Mouse (Mus musculus) ovary, postnatal 10 days (tissue): ENCODE results near the gene 9930021J03Rik.

Experiments
- DNase-seq: peaks from one replicate; pipeline ENCODE4 v3.0.0; 2022; ENCODE audit warnings: low spot score

Gene 9930021J03Rik

GRCm38 (mm10) chr19:29805101-29805916, 480 bp downstream of the 9930021J03Rik start:
- DNase-seq, result peak; percentile 28

- no peak for DNase-seq
Observed at GRCm38 (mm10) chr19:29803946-29804345, 1.8 kb downstream of the 9930021J03Rik start.

GRCm38 (mm10) chr19:29797371-29797770, 8.4 kb downstream of the 9930021J03Rik start:
- DNase-seq, result no peak

- no peak for DNase-seq
Observed at GRCm38 (mm10) chr19:29787997-29788396, 17.8 kb downstream of the 9930021J03Rik start.

GRCm38 (mm10) chr19:29782914-29783313, 22.9 kb downstream of the 9930021J03Rik start:
- DNase-seq, result no peak

- no peak for DNase-seq
Observed at GRCm38 (mm10) chr19:29753939-29754338, 51.9 kb downstream of the 9930021J03Rik start.

GRCm38 (mm10) chr19:29750994-29751393, 54.8 kb downstream of the 9930021J03Rik start:
- DNase-seq, result no peak

GRCm38 (mm10) chr19:29743531-29743930, 62.3 kb downstream of the 9930021J03Rik start:
- DNase-seq, result no peak

- DNase-seq, result no peak
Observed at GRCm38 (mm10) chr19:29740661-29741060, 65.1 kb downstream of the 9930021J03Rik start.

GRCm38 (mm10) chr19:29739608-29740007, 66.2 kb downstream of the 9930021J03Rik start:
- no peak for DNase-seq

- DNase-seq, result no peak
Observed at GRCm38 (mm10) chr19:29735421-29735820, 70.4 kb downstream of the 9930021J03Rik start.

- no peak for DNase-seq
Observed at GRCm38 (mm10) chr19:29718476-29718875, 87.3 kb downstream of the 9930021J03Rik start.

GRCm38 (mm10) chr19:29717854-29718253, 87.9 kb downstream of the 9930021J03Rik start:
- DNase-seq, result no peak

- DNase-seq, result no peak
Observed at GRCm38 (mm10) chr19:29713451-29713850, 92.3 kb downstream of the 9930021J03Rik start.

GRCm38 (mm10) chr19:29709461-29709860, 96.3 kb downstream of the 9930021J03Rik start:
- no peak for DNase-seq

- no peak for DNase-seq
Observed at GRCm38 (mm10) chr19:29708461-29708860, 97.3 kb downstream of the 9930021J03Rik start.

- DNase-seq, result no peak
Observed at GRCm38 (mm10) chr19:29708003-29708402, 97.8 kb downstream of the 9930021J03Rik start.

- no peak for DNase-seq
Observed at GRCm38 (mm10) chr19:29707314-29707898, 98.4 kb downstream of the 9930021J03Rik start.

GRCm38 (mm10) chr19:29704436-29704835, 101.4 kb downstream of the 9930021J03Rik start:
- DNase-seq, result no peak

- DNase-seq, result no peak
Observed at GRCm38 (mm10) chr19:29701707-29702106, 104.1 kb downstream of the 9930021J03Rik start.

- DNase-seq, result no peak
Observed at GRCm38 (mm10) chr19:29697245-29697874, 108.4 kb downstream of the 9930021J03Rik start, which contains the start of gene Mlana. Gene Mlana, plus strand, starts transcription at chr19:29697824.

GRCm38 (mm10) chr19:29696840-29697239, 108.9 kb downstream of the 9930021J03Rik start:
- DNase-seq, result no peak

- no peak for DNase-seq
Observed at GRCm38 (mm10) chr19:29696309-29696708, 109.5 kb downstream of the 9930021J03Rik start.
